Mouse (Mus musculus): ENCODE data around the gene B230219D22Rik. TPM values are rescaled to one million over a fixed set of nuclear protein-coding genes. Genes with fewer than 3 reads are reported as not detected.
"Not testable (repeated sequence)": the region's sequence is repeated elsewhere in the genome, so short reads cannot be mapped to it uniquely, and the experiment has no call there.

The B230219D22Rik gene
- polyA plus RNA-seq, 1 experiment from 2014 or later = 66.4 TPM

DNA sequence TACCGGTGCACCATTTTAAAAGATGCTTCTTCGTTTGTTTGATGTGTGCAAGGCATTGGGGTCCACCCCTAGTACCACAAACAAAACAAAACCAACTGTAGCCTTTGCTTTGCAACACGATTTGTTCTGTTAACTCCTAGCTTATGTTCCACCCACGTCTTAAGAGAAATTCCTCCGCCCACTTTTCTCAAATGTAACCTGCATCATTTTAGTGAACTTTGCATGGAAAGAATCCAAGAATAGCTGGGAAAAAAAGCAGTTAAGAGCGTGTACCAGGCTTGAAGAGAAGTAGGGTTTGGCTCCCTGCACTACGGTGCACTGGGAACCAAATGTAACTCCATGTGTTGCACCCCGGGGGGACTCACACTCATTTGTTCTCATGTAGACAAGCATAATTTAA, 1.2 kb downstream of the B230219D22Rik start:
- Histone ChIP-seq H3K27ac (peak overlapping the region; percentile 97; the same call in 1 of the 2 replicates), H3K9me3 (no peaks in the 10 kb centered on the region), H3K9ac (peak overlapping the region; percentile 100), H3K4me1 (peaks cover 19% of the 10 kb centered on the region), H3K27me3 (no peaks in the 10 kb centered on the region), H3K4me2 (replicated peaks) (peak overlapping the region; percentile 81), H3K36me3 (peaks cover 18% of the 10 kb centered on the region), H3K4me3 (peak overlapping the region; percentile 97)
- WGBS = 6% methylated on average over 8 of the region's 8 CpGs
- ATAC-seq (ENCODE audit: low FRiP score, low read depth) = no peak

DNA sequence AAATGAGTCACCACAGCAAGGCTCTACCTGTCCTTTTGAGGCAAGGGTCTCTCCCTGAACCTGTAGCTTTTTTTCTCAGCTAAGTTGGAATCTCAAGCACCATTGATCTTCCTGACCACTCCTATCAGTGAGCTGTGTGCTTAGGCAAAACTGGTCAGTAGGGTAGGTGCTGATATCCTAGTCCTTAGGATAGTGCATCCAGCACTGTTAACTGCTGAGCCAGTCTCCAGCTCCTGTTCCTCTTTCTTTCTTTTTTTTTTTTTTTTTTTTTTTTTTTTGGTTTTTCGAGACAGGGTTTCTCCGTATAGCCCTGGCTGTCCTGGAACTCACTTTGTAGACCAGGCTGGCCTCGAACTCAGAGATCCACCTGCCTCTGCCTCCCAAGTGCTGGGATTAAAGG, 3.1 kb downstream of the B230219D22Rik start:
- not testable (repeated sequence) for H3K9ac ChIP-seq; H3K4me3 ChIP-seq; ATAC-seq (ENCODE audit: low FRiP score, low read depth); H3K9me3 ChIP-seq; H3K27ac ChIP-seq; H3K4me2 ChIP-seq (replicated peaks); H3K27me3 ChIP-seq
- Histone ChIP-seq H3K4me1 (peaks cover 19% of the 10 kb centered on the region), H3K36me3 (peaks cover 35% of the 10 kb centered on the region)
- WGBS = 100% methylated on average over 1 of the region's 3 CpGs

DNA sequence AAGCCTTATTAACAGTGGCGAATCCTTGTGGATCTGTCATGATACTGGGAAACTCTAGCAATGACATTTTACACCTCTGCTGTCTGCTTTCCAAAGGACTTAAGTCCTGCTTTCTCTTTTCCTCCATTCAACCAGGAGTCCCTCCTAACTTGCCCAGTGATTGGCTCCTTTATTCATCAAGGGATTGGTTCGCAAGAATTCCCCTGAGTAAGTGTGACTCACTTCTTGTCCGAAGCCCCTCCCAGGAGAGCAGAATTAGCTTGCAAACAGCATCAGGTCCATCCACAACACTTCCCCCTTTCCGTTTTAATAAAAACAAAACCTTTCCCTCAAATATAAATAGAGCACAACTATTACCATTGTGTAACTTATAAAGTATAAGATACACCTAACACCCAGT, 11.4 kb downstream of the B230219D22Rik start:
- H3K9me3 ChIP-seq = 0 out of 2 replicates have a peak, but pooled peaks cover 6% of the 10 kb centered on the region
- 92% methylated on average over 4 of the region's 4 CpGs for WGBS
- no peak overlapping the region for H3K27ac ChIP-seq
- H3K9ac ChIP-seq = no peak overlapping the region
- H3K36me3 ChIP-seq = peaks cover 54% of the 10 kb centered on the region
- H3K4me3 ChIP-seq = no peak overlapping the region
- peaks cover 6% of the 10 kb centered on the region for H3K4me1 ChIP-seq
- H3K4me2 ChIP-seq (replicated peaks) = no peak overlapping the region
- no peaks in the 10 kb centered on the region for H3K27me3 ChIP-seq
- ATAC-seq (ENCODE audit: low FRiP score, low read depth) = no peak

DNA sequence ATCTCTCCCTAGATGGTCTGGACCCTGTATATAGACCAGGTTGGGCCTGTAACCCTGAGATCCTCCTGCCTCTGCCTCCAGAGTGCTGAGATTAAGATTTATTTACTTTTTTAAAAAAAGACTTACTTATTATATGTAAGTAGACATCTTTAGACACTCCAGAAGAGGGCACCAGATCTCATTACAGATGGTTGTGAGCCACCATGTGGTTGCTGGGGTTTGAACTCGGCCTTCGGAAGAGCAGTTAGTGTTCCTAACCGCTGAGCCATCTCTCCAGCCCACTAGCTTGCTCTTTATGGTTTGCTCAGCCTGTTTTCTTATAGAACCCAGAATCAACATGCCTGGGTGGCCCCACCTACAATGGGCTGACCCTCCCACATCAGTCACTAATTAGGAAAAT, 19.9 kb downstream of the B230219D22Rik start:
- peaks cover 3% of the 10 kb centered on the region for H3K36me3 ChIP-seq
- ATAC-seq (ENCODE audit: low FRiP score, low read depth) = no peak
- WGBS = 94% methylated on average over 3 of the region's 3 CpGs
- H3K9ac ChIP-seq = no peak overlapping the region
- no peak overlapping the region for H3K27ac ChIP-seq
- H3K4me3 ChIP-seq = no peak overlapping the region
- H3K27me3 ChIP-seq = no peaks in the 10 kb centered on the region
- no peak overlapping the region for H3K4me2 ChIP-seq (replicated peaks)
- H3K9me3 ChIP-seq = no peaks in the 10 kb centered on the region
- H3K4me1 ChIP-seq = peaks cover 35% of the 10 kb centered on the region

DNA sequence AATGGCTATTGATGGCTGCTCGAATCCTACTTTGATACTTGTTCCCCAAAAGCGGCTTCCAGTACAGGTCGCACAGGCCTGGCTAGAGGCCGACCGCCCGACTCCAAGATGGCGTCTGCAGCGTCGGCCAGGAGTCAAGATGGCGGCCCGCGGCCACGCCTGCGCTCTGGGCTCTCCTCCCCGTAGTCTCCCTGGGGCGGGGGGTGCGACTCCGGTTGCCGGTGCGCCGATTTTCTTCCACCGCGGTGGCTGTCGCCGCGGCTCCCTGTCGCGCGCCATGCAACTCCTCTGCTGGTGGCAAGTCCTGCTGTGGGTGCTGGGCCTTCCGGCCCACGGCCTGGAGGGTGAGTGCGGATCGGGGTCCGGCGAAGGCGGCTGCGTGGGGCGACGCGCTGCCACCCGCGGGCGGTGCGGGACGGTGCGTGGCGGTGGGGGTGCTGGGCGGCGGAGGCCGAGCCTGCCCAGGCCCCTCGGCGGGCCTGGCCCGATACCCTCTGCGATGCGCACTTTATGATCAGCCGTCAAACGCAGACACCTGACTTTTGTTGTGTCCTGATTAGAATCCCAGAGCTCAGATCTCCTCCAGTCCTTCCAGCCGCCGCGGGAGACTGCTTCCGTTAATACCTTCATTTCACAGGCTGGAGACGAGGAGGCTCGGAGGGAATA, 21.7 kb downstream of the B230219D22Rik start, which contains the start of gene Txndc15:
Gene Txndc15, plus strand, starts transcription at position 150 of the 666 bp plus-strand sequence.
- no peaks in the 10 kb centered on the region for H3K27me3 ChIP-seq
- H3K4me3 ChIP-seq = peak within 1 kb of the TSS; percentile 94
- ATAC-seq (ENCODE audit: low FRiP score, low read depth) = peak; percentile 93
- peak within 1 kb of the TSS; percentile 88 for H3K27ac ChIP-seq
- peaks cover 21% of the 10 kb centered on the region for H3K36me3 ChIP-seq
- WGBS = under 1% methylated on average over 55 of the region's 63 CpGs
- H3K4me1 ChIP-seq = peaks cover 25% of the 10 kb centered on the region
- H3K4me2 ChIP-seq (replicated peaks) = peak within 1 kb of the TSS; percentile 66
- no peaks in the 10 kb centered on the region for H3K9me3 ChIP-seq
- H3K9ac ChIP-seq = peak within 1 kb of the TSS; percentile 96

DNA sequence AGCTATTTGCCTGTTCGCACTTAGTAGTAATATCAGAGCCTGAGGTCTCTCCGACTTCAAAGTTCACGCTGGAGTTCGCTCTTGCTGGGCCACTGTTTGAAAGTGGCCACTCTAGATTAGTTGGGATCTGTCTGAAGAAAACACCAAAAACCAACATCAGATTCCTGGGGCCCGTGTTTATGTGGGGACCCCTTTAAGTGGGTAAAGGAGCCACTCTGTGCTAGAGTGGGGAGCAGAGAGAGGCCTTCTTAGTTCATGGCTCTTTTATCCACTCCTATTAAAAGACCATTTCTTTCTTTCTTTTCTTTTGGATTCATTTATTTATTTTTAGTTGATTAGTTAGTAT, 22.2 kb downstream of the B230219D22Rik start:
- peak overlapping the region; percentile 88 for H3K27ac ChIP-seq

DNA sequence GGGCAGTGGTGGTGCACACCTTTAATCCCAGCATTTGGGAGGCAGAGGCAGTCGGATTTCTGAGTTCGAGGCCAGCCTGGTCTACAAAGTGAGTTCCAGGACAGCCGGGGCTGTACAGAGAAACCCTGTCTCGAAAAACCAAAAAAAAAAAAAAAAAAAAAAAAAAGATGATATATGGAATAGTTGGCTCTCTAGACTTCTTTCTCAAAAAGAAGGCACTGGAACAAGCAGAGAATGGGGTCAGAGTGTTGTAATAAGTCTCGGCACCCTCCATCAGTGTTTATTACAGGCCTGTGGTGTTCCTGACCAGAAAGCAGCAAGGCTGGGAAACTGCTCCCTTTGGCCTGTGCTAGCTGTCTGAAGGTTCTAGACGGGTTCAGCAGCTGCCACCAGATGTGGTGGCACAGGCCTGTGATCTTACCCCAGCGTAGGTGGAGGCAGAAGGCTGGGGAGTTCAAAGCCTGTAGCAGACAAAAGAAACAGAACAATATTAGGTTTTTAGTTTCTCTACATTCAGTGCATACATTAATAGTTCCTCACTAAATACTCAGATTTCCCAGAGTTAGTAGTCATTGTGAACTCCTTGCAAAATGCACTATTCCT, 23.1 kb downstream of the B230219D22Rik start:
- Histone ChIP-seq H3K9me3 (no peaks in the 10 kb centered on the region), H3K9ac (no peak overlapping the region; the same call in 1 of the 2 replicates), H3K27ac (no peak overlapping the region), H3K36me3 (peaks cover 34% of the 10 kb centered on the region), H3K4me2 (replicated peaks) (peak overlapping the region; percentile 66), H3K27me3 (no peaks in the 10 kb centered on the region), H3K4me1 (peaks cover 17% of the 10 kb centered on the region), H3K4me3 (peak overlapping the region; percentile 94)
- no peak for ATAC-seq (ENCODE audit: low FRiP score, low read depth)
- 73% methylated on average over 7 of the region's 7 CpGs for WGBS

More for the DNA sequence above, 22.2 kb downstream of the B230219D22Rik start:
- Histone ChIP-seq H3K9ac (peak overlapping the region; percentile 96), H3K4me2 (replicated peaks) (peak overlapping the region; percentile 66), H3K27me3 (no peaks in the 10 kb centered on the region), H3K4me3 (peak overlapping the region; percentile 94), H3K36me3 (peaks cover 26% of the 10 kb centered on the region), H3K4me1 (peaks cover 20% of the 10 kb centered on the region), H3K9me3 (no peaks in the 10 kb centered on the region)
- whole genome bisulfite sequencing = 4% methylated on average over 5 of the region's 5 CpGs
- no peak for ATAC-seq (ENCODE audit: low FRiP score, low read depth)

DNA sequence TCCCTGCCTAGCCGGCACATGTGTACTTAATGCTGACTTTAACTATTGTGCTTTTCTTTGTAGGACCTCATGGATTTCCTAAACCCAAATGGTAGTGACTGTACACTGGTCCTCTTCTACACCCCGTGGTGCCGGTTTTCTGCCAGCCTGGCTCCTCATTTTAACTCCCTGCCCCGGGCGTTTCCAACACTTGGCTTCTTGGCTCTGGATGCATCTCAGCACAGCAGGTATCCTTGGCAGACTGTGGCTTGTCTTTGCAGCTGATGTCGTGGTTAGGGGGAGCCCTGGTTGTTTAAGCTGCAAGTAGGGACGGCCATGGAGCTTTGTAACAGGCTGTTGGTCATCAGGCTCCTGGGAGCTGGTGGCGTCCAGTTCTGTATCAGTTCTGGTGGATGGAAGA, 28.6 kb downstream of the B230219D22Rik start:
- Histone ChIP-seq H3K27ac (no peak overlapping the region), H3K4me1 (peaks cover 5% of the 10 kb centered on the region; the same call in 1 of the 2 replicates), H3K36me3 (peaks cover 86% of the 10 kb centered on the region), H3K4me3 (no peak overlapping the region), H3K9me3 (no peaks in the 10 kb centered on the region), H3K9ac (no peak overlapping the region), H3K4me2 (replicated peaks) (no peak overlapping the region), H3K27me3 (no peaks in the 10 kb centered on the region)
- 79% methylated on average over 8 of the region's 8 CpGs for WGBS
- no peak for ATAC-seq (ENCODE audit: low FRiP score, low read depth)

DNA sequence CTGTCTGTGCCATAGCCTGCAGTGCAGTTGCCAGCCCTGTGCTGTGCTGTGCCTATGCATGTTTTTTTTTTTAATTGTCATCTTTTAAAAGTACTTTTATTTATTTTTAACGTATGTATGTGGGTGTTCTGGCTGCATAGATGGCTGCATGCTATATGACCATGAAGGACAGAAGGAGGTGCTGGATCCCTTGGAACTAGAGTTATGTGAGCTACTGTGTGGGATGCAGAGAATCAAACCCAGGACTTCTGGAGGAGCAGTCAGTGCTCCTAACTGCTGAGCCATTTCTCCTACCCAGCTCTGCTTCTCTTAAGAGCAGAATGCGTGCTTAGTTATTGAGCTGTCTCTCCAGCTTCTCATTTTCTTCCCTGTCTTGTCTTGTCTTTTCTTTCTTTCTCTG, 29.1 kb downstream of the B230219D22Rik start:
- no peak for ATAC-seq (ENCODE audit: low FRiP score, low read depth)
- Histone ChIP-seq H3K36me3 (peaks cover 86% of the 10 kb centered on the region), H3K4me3 (no peak overlapping the region), H3K4me1 (0 out of 2 replicates have a peak, but pooled peaks cover under 1% of the 10 kb centered on the region), H3K27me3 (no peaks in the 10 kb centered on the region), H3K9me3 (no peaks in the 10 kb centered on the region), H3K27ac (no peak overlapping the region), H3K9ac (no peak overlapping the region), H3K4me2 (replicated peaks) (no peak overlapping the region)
- 85% methylated on average over 2 of the region's 2 CpGs for WGBS

DNA sequence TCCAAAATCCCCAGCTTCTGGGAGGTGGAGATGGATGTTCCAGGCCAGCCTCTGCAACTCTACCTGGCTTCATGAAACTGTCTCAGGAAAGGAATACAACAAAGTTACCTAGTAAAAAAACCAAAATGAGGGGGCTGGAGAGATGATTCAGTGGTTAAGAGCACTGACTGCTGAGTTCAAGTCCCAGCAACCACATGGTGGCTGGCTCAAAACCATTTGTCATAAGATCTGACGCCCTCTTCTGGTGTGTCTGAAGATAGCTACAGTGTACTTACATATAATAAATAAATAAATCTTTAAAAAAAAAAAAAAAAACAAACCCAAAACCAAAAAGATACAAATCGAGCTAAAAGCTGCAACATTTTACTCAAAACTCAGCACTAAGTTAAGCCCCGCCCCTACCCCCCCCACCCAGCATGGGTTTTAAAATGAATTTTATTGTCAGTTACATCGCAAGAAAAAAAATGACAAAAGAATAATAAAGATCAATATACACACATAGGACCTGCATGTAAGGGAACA, 33.7 kb downstream of the B230219D22Rik start:
- ATAC-seq (ENCODE audit: low FRiP score, low read depth) = no peak
- H3K4me3 ChIP-seq = peak overlapping the region; percentile 59
- H3K36me3 ChIP-seq = peaks cover 45% of the 10 kb centered on the region
- 4% methylated on average over 4 of the region's 4 CpGs for WGBS
- H3K9me3 ChIP-seq = no peaks in the 10 kb centered on the region
- peak overlapping the region; percentile 80 for H3K9ac ChIP-seq
- H3K27ac ChIP-seq = peak overlapping the region; percentile 98
- no peaks in the 10 kb centered on the region for H3K27me3 ChIP-seq
- peak overlapping the region; percentile 67 for H3K4me2 ChIP-seq (replicated peaks)
- H3K4me1 ChIP-seq = no peaks in the 10 kb centered on the region

DNA sequence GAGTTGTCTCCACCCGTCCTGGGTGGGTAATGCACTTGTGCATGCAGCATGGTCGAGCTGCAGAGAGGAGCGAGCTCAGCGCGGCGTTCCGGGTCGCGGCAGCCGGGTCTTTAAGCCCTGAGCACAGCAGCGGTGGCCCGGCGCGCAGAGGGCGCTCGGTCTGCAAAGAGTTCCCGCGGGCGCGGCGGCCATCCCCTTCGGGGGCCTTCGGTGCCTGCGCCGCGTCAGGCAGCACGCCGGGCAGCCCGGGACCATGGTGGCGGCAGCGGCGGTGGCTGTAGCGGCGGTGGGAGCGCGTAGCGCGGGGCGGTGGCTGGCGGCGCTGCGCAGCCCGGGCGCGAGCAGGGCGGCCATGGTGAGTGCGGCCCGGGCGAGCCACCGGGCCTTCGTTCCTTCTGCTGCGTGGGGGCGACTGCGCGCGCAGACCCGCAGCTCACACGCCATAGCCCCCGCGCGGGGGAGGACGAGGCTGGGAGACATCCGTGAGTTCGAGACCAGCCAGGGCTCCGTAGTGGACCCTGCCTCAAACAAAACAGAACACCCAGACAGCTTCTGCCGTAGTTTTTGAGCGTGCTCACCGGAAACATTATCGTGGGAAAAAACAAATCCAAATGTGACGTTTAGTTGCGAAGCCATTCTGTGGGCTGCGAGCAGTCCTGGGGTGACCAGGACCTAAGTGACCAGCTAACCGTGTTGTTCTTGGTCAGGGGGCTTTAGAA, 34.4 kb downstream of the B230219D22Rik start, which contains the start of gene Pcbd2:
Gene Pcbd2, plus strand, starts transcription at position 249 of the 719 bp plus-strand sequence.
- Histone ChIP-seq H3K4me3 (peak within 1 kb of the TSS; percentile 59), H3K36me3 (peaks cover 40% of the 10 kb centered on the region), H3K4me1 (no peaks in the 10 kb centered on the region), H3K27me3 (no peaks in the 10 kb centered on the region), H3K4me2 (replicated peaks) (peak within 1 kb of the TSS; percentile 67), H3K9ac (peak within 1 kb of the TSS; percentile 80), H3K9me3 (no peaks in the 10 kb centered on the region), H3K27ac (peak within 1 kb of the TSS; percentile 98)
- ATAC-seq (ENCODE audit: low FRiP score, low read depth) = peak; percentile 89
- WGBS = under 1% methylated on average over 73 of the region's 73 CpGs

DNA sequence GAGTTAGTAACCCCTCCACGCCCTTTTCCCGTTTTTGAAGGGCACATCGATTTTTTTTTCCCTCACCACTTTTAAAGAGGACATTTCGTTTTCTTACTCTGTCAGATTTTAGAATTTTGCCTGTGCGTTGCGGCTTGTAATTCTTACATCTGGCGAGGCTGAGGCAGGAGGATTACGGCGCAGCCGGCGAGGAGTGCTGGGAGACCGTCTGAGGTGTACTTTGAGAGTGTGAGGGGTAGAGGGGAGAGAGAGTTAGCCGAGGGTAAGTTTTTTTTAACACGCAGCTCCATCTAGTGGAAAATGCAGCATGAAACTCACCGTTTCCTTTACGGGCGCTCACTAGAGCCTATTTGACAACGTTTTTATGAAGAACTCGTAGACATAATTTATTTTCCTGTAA, 34.9 kb downstream of the B230219D22Rik start:
- WGBS = 4% methylated on average over 19 of the region's 19 CpGs
- peak overlapping the region; percentile 80 for H3K9ac ChIP-seq
- H3K36me3 ChIP-seq = peaks cover 36% of the 10 kb centered on the region
- H3K9me3 ChIP-seq = no peaks in the 10 kb centered on the region
- no peaks in the 10 kb centered on the region for H3K4me1 ChIP-seq
- H3K27ac ChIP-seq = peak overlapping the region; percentile 98
- peak overlapping the region; percentile 67 for H3K4me2 ChIP-seq (replicated peaks)
- ATAC-seq (ENCODE audit: low FRiP score, low read depth) = peak; percentile 80
- peak overlapping the region; percentile 59 for H3K4me3 ChIP-seq
- H3K27me3 ChIP-seq = no peaks in the 10 kb centered on the region

Data from limb, embryonic 13.5 days (tissue).